In the genomic region with DNA sequence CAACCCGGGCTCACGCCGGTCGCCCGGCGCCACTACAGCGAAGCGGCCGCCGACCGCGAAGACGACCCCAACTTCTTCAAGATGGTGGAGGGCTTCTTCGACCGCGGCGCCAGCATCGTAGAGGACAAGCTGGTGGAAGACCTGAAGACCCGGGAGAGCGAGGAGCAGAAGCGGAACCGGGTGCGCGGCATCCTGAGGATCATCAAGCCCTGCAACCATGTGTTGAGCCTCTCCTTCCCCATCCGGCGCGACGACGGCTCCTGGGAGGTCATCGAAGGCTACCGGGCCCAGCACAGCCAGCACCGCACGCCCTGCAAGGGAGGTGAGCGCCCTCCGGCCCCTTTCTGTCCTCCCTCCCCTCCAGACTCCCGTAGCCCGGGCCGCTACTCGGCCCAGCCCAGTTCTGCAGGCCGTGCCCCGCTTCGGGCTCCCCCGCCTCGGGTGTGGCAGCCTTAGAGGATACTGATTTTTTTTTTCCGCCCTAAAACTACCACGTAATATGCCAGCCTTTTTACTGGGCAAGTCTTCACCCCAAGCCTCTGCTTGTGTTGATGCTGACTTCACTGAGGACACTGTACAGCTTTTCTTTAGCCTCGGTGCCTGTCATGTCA, we compare ENCODE assay signal across 8 mouse cellular contexts. TPM values are rescaled to one million over a fixed set of nuclear protein-coding genes. Genes with fewer than 3 reads are reported as not detected.
DNase-seq lines count a peak whose midpoint lies in the region; ATAC-seq and TF ChIP-seq lines count a peak whose summit lies in the region.

No protein-coding gene starts in this region.

- peak overlapping the region; percentile 97 for H3K27ac ChIP-seq in intestine, embryonic 14.5 days (ENCODE audit: low read depth)
- H3K27ac ChIP-seq in limb, embryonic 15.5 days: peak overlapping the region; percentile 97
- H3K27ac ChIP-seq in midbrain, embryonic 15.5 days: peak overlapping the region; percentile 97
- H3K27ac ChIP-seq in spleen, adult 2 months (ENCODE audit: insufficient read depth, low read length): peak overlapping the region; percentile 86

- no peaks in the 10 kb centered on the region for H3K36me3 ChIP-seq in intestine, embryonic 14.5 days (ENCODE audit: control insufficient read depth, insufficient read depth, low read length)
- H3K36me3 ChIP-seq in limb, embryonic 15.5 days: no peaks in the 10 kb centered on the region
- no peaks in the 10 kb centered on the region for H3K36me3 ChIP-seq in midbrain, embryonic 15.5 days (replicated peaks)
- H3K36me3 ChIP-seq in spleen, adult 2 months (ENCODE audit: control insufficient read depth, insufficient read depth, low read length): no peaks in the 10 kb centered on the region

- no peaks in the 10 kb centered on the region for H3K9me3 ChIP-seq in intestine, embryonic 14.5 days (ENCODE audit: control insufficient read depth, low read length)
- H3K9me3 ChIP-seq in limb, embryonic 15.5 days: no peaks in the 10 kb centered on the region
- no peaks in the 10 kb centered on the region for H3K9me3 ChIP-seq in midbrain, embryonic 15.5 days

- peak; percentile 18 for ATAC-seq in intestine, embryonic 14.5 days (replicated peaks; ENCODE audit: low FRiP score, low TSS enrichment, low read depth)
- ATAC-seq in limb, embryonic 15.5 days (ENCODE audit: insufficient number of reproducible peaks, low FRiP score, low TSS enrichment, low read depth): no peak
- ATAC-seq in midbrain, embryonic 15.5 days (replicated peaks): peak; percentile 45

- peak overlapping the region; percentile 79 for H3K4me3 ChIP-seq in intestine, embryonic 14.5 days (ENCODE audit: low read depth, low read length)
- peak overlapping the region; percentile 90 for H3K4me3 ChIP-seq in limb, embryonic 15.5 days
- H3K4me3 ChIP-seq in midbrain, embryonic 15.5 days: peak overlapping the region; percentile 91
- H3K4me3 ChIP-seq in spleen, adult 2 months (ENCODE audit: extremely low read depth, insufficient read depth, insufficient read length): peak overlapping the region; percentile 88

- H3K27me3 ChIP-seq in intestine, embryonic 14.5 days (replicated peaks; ENCODE audit: control insufficient read depth, insufficient read depth, low read length): no peaks in the 10 kb centered on the region
- no peaks in the 10 kb centered on the region for H3K27me3 ChIP-seq in limb, embryonic 15.5 days
- H3K27me3 ChIP-seq in midbrain, embryonic 15.5 days (replicated peaks): no peaks in the 10 kb centered on the region
- H3K27me3 ChIP-seq in spleen, adult 2 months (ENCODE audit: control insufficient read depth, insufficient read depth, low read length): no peaks in the 10 kb centered on the region

- DNase-seq in layer of hippocampus, adult 8-10 months (ENCODE audit: low spot score in 2 of 2): peak; percentile 20 to 26
- DNase-seq in layer of hippocampus, adult 9-10 months (ENCODE audit: low spot score): no peak
- DNase-seq in embryo, embryonic 10.5 days (ENCODE audit: low spot score): peak; percentile 52
- peak; percentile 59 for DNase-seq in gastrocnemius, postnatal 25 days
- no peak for DNase-seq in intestine, embryonic 14.5 days (ENCODE audit: low spot score)
- peak; percentile 25 to 47 for DNase-seq in spleen, adult 2 months (ENCODE audit: low read depth in 1 of 2, low spot score in 2 of 2)

- no peak for TF ChIP-seq POLR2A in spleen, adult 2 months (IDR thresholded peaks at IDR 0.05; ENCODE audit: low read depth, low read length)

- H3K4me2 ChIP-seq in intestine, embryonic 14.5 days (ENCODE audit: low read length): peak overlapping the region; percentile 60
- H3K4me2 ChIP-seq in limb, embryonic 15.5 days: peak overlapping the region; percentile 68
- peak overlapping the region; percentile 85 for H3K4me2 ChIP-seq in midbrain, embryonic 15.5 days

- peak overlapping the region; percentile 94 for H3K9ac ChIP-seq in intestine, embryonic 14.5 days (ENCODE audit: low read length)
- H3K9ac ChIP-seq in limb, embryonic 15.5 days: peak overlapping the region; percentile 98
- H3K9ac ChIP-seq in midbrain, embryonic 15.5 days: peak overlapping the region; percentile 90

- peaks cover 21% of the 10 kb centered on the region; the same call in 1 of the 2 replicates for H3K4me1 ChIP-seq in intestine, embryonic 14.5 days (replicated peaks; ENCODE audit: control insufficient read depth, insufficient read depth, low read length)
- H3K4me1 ChIP-seq in limb, embryonic 15.5 days: peaks cover 9% of the 10 kb centered on the region
- peaks cover 28% of the 10 kb centered on the region for H3K4me1 ChIP-seq in midbrain, embryonic 15.5 days
- peaks cover 9% of the 10 kb centered on the region; the same call in 1 of the 2 replicates for H3K4me1 ChIP-seq in spleen, adult 2 months (ENCODE audit: control insufficient read depth, insufficient read depth, insufficient read length)

- no peak for TF ChIP-seq CTCF in spleen, adult 2 months (IDR thresholded peaks at IDR 0.05; ENCODE audit: extremely low read depth, insufficient read depth, insufficient read length, insufficient replicate concordance)

- under 1% methylated on average over 47 of the region's 47 CpGs for WGBS in intestine, embryonic 14.5 days
- WGBS in limb, embryonic 15.5 days: under 1% methylated on average over 47 of the region's 47 CpGs
- WGBS in midbrain, embryonic 15.5 days: 0% methylated on average over 46 of the region's 47 CpGs
- WGBS in spleen, adult 2 months: under 1% methylated on average over 43 of the region's 47 CpGs

RNA-seq across cellular contexts. Expression of a gene that starts 0.6 kb away (rescaled TPM):
- 100 to 1,000 TPM; 294 to 321 (median 311) TPM for total RNA-seq in layer of hippocampus, adult 8-10 months (2022)
- total RNA-seq in gastrocnemius, postnatal 25 days (2021): 100 to 1,000 TPM; 124 to 137 TPM
- polyA plus RNA-seq in intestine, embryonic 14.5 days (2014; fragmentation: Nextera tagmentation; extraction: Ambion mirVana): 100 and 104 TPM in 2 replicates
- 62.7 and 67.2 TPM in 2 replicates for polyA plus RNA-seq in limb, embryonic 15.5 days (2015; fragmentation: Nextera tagmentation; extraction: Ambion mirVana)
- polyA plus RNA-seq in midbrain, embryonic 15.5 days (2015; fragmentation: Nextera tagmentation; extraction: Ambion mirVana): 92.5 and 99.2 TPM in 2 replicates
- 47.7 and 60.1 TPM in 2 replicates for polyA plus RNA-seq in spleen, adult 2 months (2012; rRNA removed)

RNA-seq across cellular contexts. Expression of a gene that starts 0.8 kb away (rescaled TPM):
- total RNA-seq in layer of hippocampus, adult 8-10 months (2022): 10 to 100 TPM; 11.4 to 14.1 (median 12.8) TPM
- 1 to 10 TPM; 8.6 to 9.0 TPM for total RNA-seq in gastrocnemius, postnatal 25 days (2021)
- 9.5 and 11.0 TPM in 2 replicates for polyA plus RNA-seq in intestine, embryonic 14.5 days (2014; fragmentation: Nextera tagmentation; extraction: Ambion mirVana)
- polyA plus RNA-seq in limb, embryonic 15.5 days (2015; fragmentation: Nextera tagmentation; extraction: Ambion mirVana): 11.1 and 12.5 TPM in 2 replicates
- 5.2 and 7.0 TPM in 2 replicates for polyA plus RNA-seq in midbrain, embryonic 15.5 days (2015; fragmentation: Nextera tagmentation; extraction: Ambion mirVana)
- 2.4 and 3.3 TPM in 2 replicates for polyA plus RNA-seq in spleen, adult 2 months (2012; rRNA removed)

RNA-seq across cellular contexts. Expression of a gene that starts 44.1 kb away (rescaled TPM):
- total RNA-seq in layer of hippocampus, adult 8-10 months (2022): not detected
- total RNA-seq in gastrocnemius, postnatal 25 days (2021): 1 to 10 TPM in 1 of 2 experiments, under 1 TPM in 1; 0.82 to 1.3 TPM
- polyA plus RNA-seq in intestine, embryonic 14.5 days (2014; fragmentation: Nextera tagmentation; extraction: Ambion mirVana): not detected in 2 replicates
- 171 and 203 TPM in 2 replicates for polyA plus RNA-seq in limb, embryonic 15.5 days (2015; fragmentation: Nextera tagmentation; extraction: Ambion mirVana)
- not detected in 2 replicates for polyA plus RNA-seq in midbrain, embryonic 15.5 days (2015; fragmentation: Nextera tagmentation; extraction: Ambion mirVana)
- not detected in 2 replicates for polyA plus RNA-seq in spleen, adult 2 months (2012; rRNA removed)

Comparison
In these comparisons a context has a peak if more than half of its experiments do, and no peak if none do; other contexts are left out.
1. DNase-seq: peak in layer of hippocampus, adult 8-10 months (2 of 2), embryo, embryonic 10.5 days (single experiment), gastrocnemius, postnatal 25 days (single experiment) and spleen, adult 2 months (2 of 2); none in layer of hippocampus, adult 9-10 months (single experiment) and intestine, embryonic 14.5 days (single experiment).
2. RNA of a gene that starts 44.1 kb away (polyA plus RNA-seq): 171 to 203 TPM in limb, embryonic 15.5 days; not detected in intestine, embryonic 14.5 days, not detected in midbrain, embryonic 15.5 days and not detected in spleen, adult 2 months; every median in the first group is over 100 times any median in the second.
3. Peak in every context shown above with its lines, with median percentiles within 50 percentile points of each other: H3K27ac ChIP-seq, H3K4me2 ChIP-seq, H3K4me3 ChIP-seq and H3K9ac ChIP-seq.